Mouse (Mus musculus): Measurements from ENCODE around the gene Hoxa6.

DNA sequence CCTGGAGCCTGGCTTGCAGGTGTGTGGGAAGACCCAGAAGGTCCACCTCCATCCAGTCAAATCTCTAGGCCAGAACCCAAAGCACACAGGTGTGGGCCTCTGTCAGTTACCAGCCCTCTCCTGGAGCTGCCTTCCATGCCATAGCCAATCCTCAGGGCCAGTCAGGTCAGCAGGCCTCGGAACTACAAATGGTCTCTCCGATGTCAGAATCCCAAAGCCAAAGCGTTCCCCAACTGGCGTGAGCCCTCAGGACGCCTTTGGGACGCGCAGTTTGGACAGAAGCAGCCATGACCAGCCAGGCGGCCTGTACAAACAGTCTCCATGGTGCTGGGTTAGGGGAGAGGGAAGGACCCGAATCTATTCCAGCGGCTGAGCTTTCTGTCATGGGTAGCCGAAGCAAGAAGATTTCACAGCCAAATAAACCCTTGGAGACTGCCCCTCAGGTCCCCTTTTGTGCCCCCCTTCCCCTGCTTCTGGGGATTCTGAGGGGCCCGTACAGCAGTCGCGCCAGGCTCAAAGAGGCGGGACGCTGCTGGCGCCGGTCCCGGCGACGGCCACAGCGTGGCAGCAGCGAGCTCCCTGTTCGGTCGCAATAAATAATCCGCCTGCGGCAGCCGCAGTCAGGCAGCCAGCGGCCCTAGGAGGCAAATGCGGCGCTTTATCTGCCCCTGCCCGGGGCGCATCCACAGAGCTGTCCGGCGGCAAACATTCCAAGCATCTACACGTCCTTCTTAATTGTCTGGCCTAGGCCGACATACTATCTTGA, 2.8 kb upstream of the Hoxa6 start:
- TF ChIP-seq CTCF (IDR thresholded peaks at IDR 0.05; ENCODE audit: low read depth, low read length) (peak; percentile 84), POLR2A (IDR thresholded peaks at IDR 0.05; ENCODE audit: extremely low read depth, insufficient read depth, low read length) (no peak)
